Comparison of ENCODE assay signal across 15 mouse cellular contexts in the genomic region with DNA sequence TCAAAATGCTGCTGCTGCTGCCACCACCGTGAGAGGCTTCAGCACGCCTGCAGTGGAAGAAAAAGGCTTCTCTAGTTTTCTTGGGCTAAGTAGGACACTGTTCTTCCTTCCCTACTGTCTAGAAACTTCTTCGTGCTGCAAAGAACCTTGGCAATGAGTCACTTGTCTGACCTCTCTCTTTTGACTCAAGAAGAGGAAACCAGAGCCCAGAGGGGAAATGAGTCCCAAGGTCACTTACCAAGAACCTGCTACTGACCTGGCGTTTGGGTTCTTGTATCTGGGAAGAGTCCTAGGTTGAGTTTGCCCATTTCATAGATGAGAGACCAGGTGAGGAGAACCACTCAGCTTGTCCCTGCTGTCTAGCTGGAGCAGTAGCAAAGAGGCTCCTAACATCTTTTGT. TPM values are rescaled to one million over a fixed set of nuclear protein-coding genes. Genes with fewer than 3 reads are reported as not detected.
DNase-seq lines count a peak whose midpoint lies in the region; ATAC-seq lines count a peak whose summit lies in the region.
"Had no signal": no experiment of that assay in that cellular context is flagged by ENCODE, and none has a peak within 500 bp of the region (broad histone marks: within the 10 kb centered on the region; RNA-seq: fewer than 3 reads in every experiment).

No protein-coding gene starts in this region.

- no peak overlapping the region for H3K9ac ChIP-seq in midbrain, embryonic 13.5 days (replicated peaks)
- H3K9ac ChIP-seq in midbrain, embryonic 11.5 days (ENCODE audit: low read length) = no peak overlapping the region
- H3K9ac ChIP-seq in forebrain, embryonic 14.5 days (ENCODE audit: low read length) = no peak overlapping the region
- H3K9ac ChIP-seq in neural tube, embryonic 15.5 days (replicated peaks) = no peak overlapping the region
- H3K9ac ChIP-seq: intestine, embryonic 15.5 days; liver, embryonic 13.5 days; lung, embryonic 14.5 days had no signal

- H3K4me3 ChIP-seq in heart, embryonic 10.5 days = no peak overlapping the region
- H3K4me3 ChIP-seq in midbrain, embryonic 13.5 days (replicated peaks) = no peak overlapping the region
- no peak overlapping the region for H3K4me3 ChIP-seq in midbrain, embryonic 11.5 days (ENCODE audit: low read depth, low read length)
- H3K4me3 ChIP-seq in forebrain, embryonic 14.5 days (ENCODE audit: low read depth, low read length) = no peak overlapping the region
- no peak overlapping the region for H3K4me3 ChIP-seq in neural tube, embryonic 15.5 days (replicated peaks)
- H3K4me3 ChIP-seq: intestine, embryonic 15.5 days; liver, embryonic 13.5 days had no signal

- H3K36me3 ChIP-seq in heart, embryonic 10.5 days = peaks cover 51% of the 10 kb centered on the region
- peaks cover 36% of the 10 kb centered on the region for H3K36me3 ChIP-seq in midbrain, embryonic 13.5 days
- peaks cover 5% of the 10 kb centered on the region for H3K36me3 ChIP-seq in midbrain, embryonic 11.5 days (ENCODE audit: control insufficient read depth, insufficient read depth, low read length)
- peaks cover 36% of the 10 kb centered on the region for H3K36me3 ChIP-seq in forebrain, embryonic 14.5 days (ENCODE audit: control insufficient read depth, insufficient read depth, low read length)
- peaks cover 19% of the 10 kb centered on the region; the same call in 1 of the 2 replicates for H3K36me3 ChIP-seq in neural tube, embryonic 15.5 days

- H3K27me3 ChIP-seq in heart, embryonic 10.5 days (ENCODE audit: insufficient read depth, poor library complexity, severe bottlenecking) = no peaks in the 10 kb centered on the region
- H3K27me3 ChIP-seq in midbrain, embryonic 13.5 days = no peaks in the 10 kb centered on the region
- H3K27me3 ChIP-seq in midbrain, embryonic 11.5 days (ENCODE audit: control insufficient read depth, insufficient read depth, low read length) = no peaks in the 10 kb centered on the region
- no peaks in the 10 kb centered on the region for H3K27me3 ChIP-seq in forebrain, embryonic 14.5 days (replicated peaks; ENCODE audit: control insufficient read depth, insufficient read depth, low read length)
- H3K27me3 ChIP-seq in neural tube, embryonic 15.5 days (replicated peaks) = no peaks in the 10 kb centered on the region
- H3K27me3 ChIP-seq: intestine, embryonic 15.5 days had no signal

- 73% methylated on average over 4 of the region's 4 CpGs for WGBS in heart, embryonic 10.5 days
- 88% methylated on average over 4 of the region's 4 CpGs for WGBS in midbrain, embryonic 13.5 days
- 90% methylated on average over 4 of the region's 4 CpGs for WGBS in midbrain, embryonic 11.5 days
- 86% methylated on average over 4 of the region's 4 CpGs for WGBS in forebrain, embryonic 14.5 days
- WGBS in neural tube, embryonic 15.5 days = 78% methylated on average over 4 of the region's 4 CpGs

- H3K9me3 ChIP-seq in heart, embryonic 10.5 days = no peaks in the 10 kb centered on the region
- H3K9me3 ChIP-seq in midbrain, embryonic 13.5 days = no peaks in the 10 kb centered on the region
- H3K9me3 ChIP-seq in midbrain, embryonic 11.5 days (ENCODE audit: control insufficient read depth, low read length) = no peaks in the 10 kb centered on the region
- no peaks in the 10 kb centered on the region for H3K9me3 ChIP-seq in forebrain, embryonic 14.5 days (replicated peaks; ENCODE audit: control insufficient read depth, low read length)
- no peaks in the 10 kb centered on the region for H3K9me3 ChIP-seq in neural tube, embryonic 15.5 days (replicated peaks)
- H3K9me3 ChIP-seq: intestine, embryonic 15.5 days; liver, embryonic 13.5 days had no signal

- peak overlapping the region; percentile 82 for H3K4me2 ChIP-seq in midbrain, embryonic 13.5 days (replicated peaks)
- no peak overlapping the region for H3K4me2 ChIP-seq in midbrain, embryonic 11.5 days
- peak overlapping the region; percentile 85; the same call in 1 of the 2 replicates for H3K4me2 ChIP-seq in forebrain, embryonic 14.5 days (ENCODE audit: low read length)
- H3K4me2 ChIP-seq in neural tube, embryonic 15.5 days = peak overlapping the region; percentile 90
- H3K4me2 ChIP-seq: intestine, embryonic 15.5 days; liver, embryonic 13.5 days; lung, embryonic 14.5 days had no signal

- no peak for ATAC-seq in midbrain, embryonic 13.5 days
- ATAC-seq in midbrain, embryonic 11.5 days (ENCODE audit: low FRiP score) = no peak
- no peak for ATAC-seq in forebrain, embryonic 14.5 days
- ATAC-seq in neural tube, embryonic 15.5 days (ENCODE audit: low FRiP score) = no peak
- no peak for ATAC-seq in frontal cortex, adult (ENCODE audit: low TSS enrichment)
- ATAC-seq: intestine, embryonic 15.5 days had no signal

- peak overlapping the region; percentile 14; the same call in 1 of the 2 replicates for H3K27ac ChIP-seq in heart, embryonic 10.5 days
- no peak overlapping the region for H3K27ac ChIP-seq in midbrain, embryonic 13.5 days
- no peak overlapping the region for H3K27ac ChIP-seq in midbrain, embryonic 11.5 days (ENCODE audit: low read depth, low read length)
- H3K27ac ChIP-seq in forebrain, embryonic 14.5 days (ENCODE audit: low read depth, low read length) = no peak overlapping the region
- H3K27ac ChIP-seq in neural tube, embryonic 15.5 days (replicated peaks) = no peak overlapping the region
- H3K27ac ChIP-seq: intestine, embryonic 15.5 days; liver, embryonic 13.5 days had no signal

- peaks cover 89% of the 10 kb centered on the region for H3K4me1 ChIP-seq in heart, embryonic 10.5 days
- peaks cover 78% of the 10 kb centered on the region for H3K4me1 ChIP-seq in midbrain, embryonic 13.5 days (replicated peaks)
- peaks cover 25% of the 10 kb centered on the region for H3K4me1 ChIP-seq in midbrain, embryonic 11.5 days (ENCODE audit: control insufficient read depth, insufficient read depth, low read length)
- H3K4me1 ChIP-seq in forebrain, embryonic 14.5 days (ENCODE audit: control insufficient read depth, insufficient read depth, low read length) = peaks cover 31% of the 10 kb centered on the region
- H3K4me1 ChIP-seq in neural tube, embryonic 15.5 days = peaks cover 85% of the 10 kb centered on the region

- DNase-seq in heart, embryonic 10.5 days (ENCODE audit: low spot score) = no peak
- DNase-seq in heart, adult 8-10 months (ENCODE audit: low spot score) = no peak
- DNase-seq in midbrain, embryonic 11.5 days (ENCODE audit: low spot score, missing footprints) = no peak
- no peak for DNase-seq in forebrain, embryonic 14.5 days (ENCODE audit: low spot score)
- DNase-seq: cerebellum, adult 8-10 months; heart, adult 11 months; kidney, postnatal 4 days; liver, embryonic 13.5 days; lung, embryonic 14.5 days; lung, postnatal 4 days; thymus, postnatal 25 days had no signal

RNA-seq across cellular contexts. Expression of gene Rai1, which starts 38.3 kb away (rescaled TPM):
- 21.2 and 32.5 TPM in 2 replicates for polyA plus RNA-seq in heart, embryonic 10.5 days (2016; fragmentation: Nextera tagmentation; extraction: Ambion mirVana)
- total RNA-seq in heart, adult 8-10 months (2022) = 10 to 100 TPM; 20.4 to 25.3 (median 22.5) TPM
- polyA plus RNA-seq in midbrain, embryonic 13.5 days (2015; fragmentation: Nextera tagmentation; extraction: Ambion mirVana) = 32.7 and 33.8 TPM in 2 replicates
- polyA plus RNA-seq in midbrain, embryonic 11.5 days (2014; fragmentation: Nextera tagmentation; extraction: Ambion mirVana) = 19.0 and 23.9 TPM in 2 replicates
- 26.4 and 28.5 TPM in 2 replicates for polyA plus RNA-seq in forebrain, embryonic 14.5 days (2014; fragmentation: Nextera tagmentation; extraction: Ambion mirVana)
- 26.5 and 27.4 TPM in 2 replicates for polyA plus RNA-seq in neural tube, embryonic 15.5 days (2015; fragmentation: Nextera tagmentation; extraction: Ambion mirVana)
